Mouse (Mus musculus) G1E (cell line): ENCODE data around the gene Rtl3.

Experiments used
- CTCF ChIP-seq: IDR thresholded peaks from 2 replicates; pipeline ENCODE4 v1.5.1; 2012; ENCODE audit warnings: low read depth, low read length, inconsistent platforms, mixed read lengths
- GATA1 ChIP-seq: IDR thresholded peaks from 2 replicates; pipeline ENCODE4 v1.6.1; 2012; ENCODE audit warnings: borderline replicate concordance, low read length, inconsistent platforms, mixed read lengths
- GATA2 ChIP-seq: IDR thresholded peaks from 2 replicates; pipeline ENCODE4 v1.6.1; 2012; ENCODE audit warnings: low read depth, low read length, inconsistent platforms, borderline replicate concordance
- POLR2AphosphoS5 ChIP-seq: IDR thresholded peaks from 2 replicates; pipeline ENCODE4 v1.6.1; 2012; ENCODE audit warnings: low read depth, low read length, inconsistent platforms; ENCODE audit not compliant: insufficient replicate concordance
- TAL1 ChIP-seq: conservative IDR thresholded peaks from 2 replicates; pipeline ENCODE4 v1.6.1; 2012; ENCODE audit warnings: low read depth, low read length, inconsistent platforms, mixed read lengths

DNA sequence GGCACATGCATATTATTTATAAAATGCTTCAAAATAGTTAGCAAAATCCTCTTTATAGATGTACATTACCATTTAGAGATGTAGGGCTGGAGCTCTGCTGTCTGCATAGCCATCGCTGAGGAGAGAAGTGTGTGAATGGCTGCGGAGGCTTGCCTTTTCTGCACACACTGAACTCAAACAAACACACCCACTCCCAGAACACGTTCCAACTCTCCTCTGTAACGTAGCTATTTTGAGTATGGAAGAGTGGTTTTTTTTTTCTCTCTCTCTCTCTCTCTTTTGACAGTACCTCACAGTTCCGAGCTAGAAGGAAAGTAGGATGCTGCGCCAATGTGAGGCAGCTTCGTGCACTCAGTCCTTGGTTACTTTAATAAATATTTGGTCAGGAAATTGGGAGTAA is at the start of gene Rtl3:
- TF ChIP-seq CTCF (no peak), GATA1 (no peak), TAL1 (no peak), GATA2 (no peak), POLR2AphosphoS5 (no peak)
